Comparison of ENCODE assay signal across 8 mouse cellular contexts in genomic region chr13:59770164-59770562, GRCm38 (mm10). TPM values are rescaled to one million over a fixed set of nuclear protein-coding genes. Genes with fewer than 3 reads are reported as not detected.
DNase-seq lines count a peak whose midpoint lies in the region; TF ChIP-seq lines count a peak whose summit lies in the region.

No protein-coding gene starts in this region.

- DNase-seq in adipocyte (ENCODE audit: low spot score): peak; percentile 81
- DNase-seq in gastrocnemius, adult 8-10 months (ENCODE audit: low spot score in 2 of 2): peak; percentile 60 to 68
- DNase-seq in hindlimb bud, embryonic 11.5 days (ENCODE audit: extremely low spot score, low read depth, low spot score): peak; percentile 63
- DNase-seq in left cerebral cortex, adult 2 months (ENCODE audit: extremely low spot score in 1 of 2, low spot score in 2 of 2): peak; percentile 82 to 83
- peak; percentile 89 for DNase-seq in right cerebral cortex, adult 18-20 months
- peak; percentile 73 for DNase-seq in urinary bladder, adult 2 months (ENCODE audit: low spot score)

- H3K36me3 ChIP-seq in macrophage (ENCODE audit: inconsistent target): peaks cover 30% of the 10 kb centered on the region

- peaks cover 7% of the 10 kb centered on the region; the same call in 1 of the 2 replicates for H3K4me1 ChIP-seq in cortical plate, adult 2 months (ENCODE audit: control insufficient read depth, insufficient read depth, low read length)

- peak overlapping the region; percentile 98 for H3K27ac ChIP-seq in cortical plate, adult 2 months (ENCODE audit: insufficient read depth, low read length)
- peak overlapping the region; percentile 99 for H3K27ac ChIP-seq in left cerebral cortex, adult 2 months
- peak overlapping the region; percentile 84 for H3K27ac ChIP-seq in macrophage

- under 1% methylated on average over 28 of the region's 28 CpGs for WGBS in macrophage (ENCODE audit: missing documents)

- no peak for TF ChIP-seq CTCF in cortical plate, adult 2 months (IDR thresholded peaks at IDR 0.05; ENCODE audit: extremely low read depth, insufficient read depth, low read length)
- TF ChIP-seq CTCF in left cerebral cortex, adult 2 months (IDR thresholded peaks at IDR 0.05): peak; percentile 13; the same call in 1 of the 2 replicates

- no peak; the same call in 1 of the 2 replicates for TF ChIP-seq POLR2A in cortical plate, adult 2 months (IDR thresholded peaks at IDR 0.05; ENCODE audit: extremely low read depth, insufficient read depth, low read length)

- peaks cover 45% of the 10 kb centered on the region for H3K79me2 ChIP-seq in macrophage (ENCODE audit: inconsistent target)

- intact Hi-C loops in left cerebral cortex, adult 2 months (cut with DNase I): no loop called here

- H3K4me3 ChIP-seq in cortical plate, adult 2 months (ENCODE audit: insufficient read depth, low read length): peak overlapping the region; percentile 76
- peak overlapping the region; percentile 79 for H3K4me3 ChIP-seq in left cerebral cortex, adult 2 months
- peak overlapping the region; percentile 38 for H3K4me3 ChIP-seq in macrophage (ENCODE audit: inconsistent target)

RNA-seq across cellular contexts. Expression of gene Isca1, which starts 0.6 kb away (rescaled TPM):
- polyA plus RNA-seq in cortical plate, adult 2 months (2012; rRNA removed): 255 and 271 TPM in 2 replicates
- total RNA-seq in gastrocnemius, adult 8-10 months (2022): 100 to 1,000 TPM; 159 to 209 (median 180) TPM
- 100 to 1,000 TPM; 151 to 157 TPM for total RNA-seq in left cerebral cortex, adult 2 months (2021)
- 10 to 100 TPM; 10.7 to 73.4 (median 19.0) TPM for total RNA-seq in macrophage (2018; cell fraction: chromatin; rRNA removed)
- 10 to 100 TPM; 27.1 to 62.6 (median 40.4) TPM for total RNA-seq in macrophage (2018; cell fraction: cytosol; rRNA removed)
- 10 to 100 TPM; 11.8 to 50.0 (median 18.7) TPM for total RNA-seq in macrophage (2018; cell fraction: nucleus; rRNA removed)
- polyA plus RNA-seq in macrophage (2018): 41.7 to 54.6 TPM (median 44.4 TPM) in 3 replicates
- polyA plus RNA-seq in urinary bladder, adult 2 months (2012; rRNA removed): 95.2 and 104 TPM in 2 replicates

RNA-seq across cellular contexts. Expression of gene Gm49354, which starts 11.9 kb away (rescaled TPM):
- polyA plus RNA-seq in cortical plate, adult 2 months (2012; rRNA removed): not detected in 2 replicates
- total RNA-seq in gastrocnemius, adult 8-10 months (2022): not detected
- not detected for total RNA-seq in left cerebral cortex, adult 2 months (2021)
- total RNA-seq in macrophage (2018; cell fraction: chromatin; rRNA removed): not detected
- not detected for total RNA-seq in macrophage (2018; cell fraction: cytosol; rRNA removed)
- not detected for total RNA-seq in macrophage (2018; cell fraction: nucleus; rRNA removed)
- not detected in 3 replicates for polyA plus RNA-seq in macrophage (2018)
- not detected in 2 replicates for polyA plus RNA-seq in urinary bladder, adult 2 months (2012; rRNA removed)

RNA-seq across cellular contexts. Expression of gene 1700014D04Rik, which starts 23.6 kb away (rescaled TPM):
- 0.34 and 0.56 TPM in 2 replicates for polyA plus RNA-seq in cortical plate, adult 2 months (2012; rRNA removed)
- total RNA-seq in gastrocnemius, adult 8-10 months (2022): under 1 TPM in 2 of 4 experiments, not detected in 2; 0.10 to 0.12 TPM
- total RNA-seq in left cerebral cortex, adult 2 months (2021): 1 to 10 TPM; 1.8 to 2.5 TPM
- under 1 TPM in 1 of 26 experiments, not detected in 25; 0.18 TPM for total RNA-seq in macrophage (2018; cell fraction: chromatin; rRNA removed)
- total RNA-seq in macrophage (2018; cell fraction: cytosol; rRNA removed): not detected
- not detected for total RNA-seq in macrophage (2018; cell fraction: nucleus; rRNA removed)
- not detected in 3 replicates for polyA plus RNA-seq in macrophage (2018)
- not detected in 2 replicates for polyA plus RNA-seq in urinary bladder, adult 2 months (2012; rRNA removed)

RNA-seq across cellular contexts. Expression of gene Spata31d1d, which starts 38.6 kb away (rescaled TPM):
- polyA plus RNA-seq in cortical plate, adult 2 months (2012; rRNA removed): 0.04 and 0.08 TPM in 2 replicates
- total RNA-seq in gastrocnemius, adult 8-10 months (2022): not detected
- not detected for total RNA-seq in left cerebral cortex, adult 2 months (2021)
- total RNA-seq in macrophage (2018; cell fraction: chromatin; rRNA removed): not detected
- total RNA-seq in macrophage (2018; cell fraction: cytosol; rRNA removed): not detected
- total RNA-seq in macrophage (2018; cell fraction: nucleus; rRNA removed): not detected
- not detected in 3 replicates for polyA plus RNA-seq in macrophage (2018)
- polyA plus RNA-seq in urinary bladder, adult 2 months (2012; rRNA removed): not detected in 2 replicates

RNA-seq across cellular contexts. Expression of gene Tut7, which starts 52.8 kb away (rescaled TPM):
- 36.6 and 39.0 TPM in 2 replicates for polyA plus RNA-seq in cortical plate, adult 2 months (2012; rRNA removed)
- 10 to 100 TPM; 28.7 to 42.3 (median 34.5) TPM for total RNA-seq in gastrocnemius, adult 8-10 months (2022)
- total RNA-seq in left cerebral cortex, adult 2 months (2021): 10 to 100 TPM; 61.1 to 66.0 TPM
- total RNA-seq in macrophage (2018; cell fraction: chromatin; rRNA removed): 100 to 1,000 TPM; 313 to 674 (median 547) TPM
- total RNA-seq in macrophage (2018; cell fraction: cytosol; rRNA removed): 100 to 1,000 TPM in 23 of 26 experiments, 10 to 100 TPM in 3; 96.3 to 151 (median 112) TPM
- 100 to 1,000 TPM; 262 to 588 (median 342) TPM for total RNA-seq in macrophage (2018; cell fraction: nucleus; rRNA removed)
- 81.0 to 150 TPM (median 103 TPM) in 3 replicates for polyA plus RNA-seq in macrophage (2018)
- polyA plus RNA-seq in urinary bladder, adult 2 months (2012; rRNA removed): 41.6 and 45.5 TPM in 2 replicates

Comparison
In these comparisons a context has a peak if more than half of its experiments do, and no peak if none do; other contexts are left out.
1. Peak in every context shown above with its lines: DNase-seq, H3K4me3 ChIP-seq and H3K27ac ChIP-seq.